Mouse (Mus musculus) thymus, postnatal 36 days (tissue): Measurements from ENCODE around the gene Gdf15.

ENCODE experiments used
- DNase-seq, 2 experiments: peaks; one replicate each; pipeline ENCODE4 v3.0.0; 2022; ENCODE audit warnings: mixed read lengths in 2 of 2

Gdf15 gene

DNA sequence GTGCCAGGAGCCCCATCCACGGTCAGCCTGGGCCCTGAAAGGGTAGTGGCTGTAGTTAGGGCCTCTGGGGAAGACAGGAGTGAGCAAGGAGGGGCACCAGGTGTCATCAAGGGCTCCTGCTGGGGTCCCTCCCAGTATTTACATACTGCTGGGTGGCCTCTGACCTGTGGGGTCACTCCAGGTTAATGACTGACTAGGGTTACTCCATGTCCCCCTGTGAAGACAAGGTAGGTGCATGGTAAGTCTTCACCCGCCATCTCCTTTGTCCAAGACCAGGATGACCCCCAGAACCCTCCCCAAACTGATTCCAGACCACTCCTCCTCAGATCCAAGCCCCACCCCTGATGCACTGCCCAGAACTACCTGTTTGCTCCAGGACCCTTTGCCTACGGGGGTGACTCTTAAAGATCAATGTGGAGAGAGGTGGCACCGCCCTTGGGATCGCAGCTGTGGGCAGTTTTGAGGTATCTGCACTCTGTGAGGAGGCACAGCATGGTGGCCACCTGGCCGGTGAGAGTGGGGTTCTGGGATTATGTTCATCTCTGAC, at the start of gene Gdf15:
TSS of gene Gdf15 (minus strand) at position 111 of the 547 bp plus-strand sequence.
- no peak for DNase-seq

DNA sequence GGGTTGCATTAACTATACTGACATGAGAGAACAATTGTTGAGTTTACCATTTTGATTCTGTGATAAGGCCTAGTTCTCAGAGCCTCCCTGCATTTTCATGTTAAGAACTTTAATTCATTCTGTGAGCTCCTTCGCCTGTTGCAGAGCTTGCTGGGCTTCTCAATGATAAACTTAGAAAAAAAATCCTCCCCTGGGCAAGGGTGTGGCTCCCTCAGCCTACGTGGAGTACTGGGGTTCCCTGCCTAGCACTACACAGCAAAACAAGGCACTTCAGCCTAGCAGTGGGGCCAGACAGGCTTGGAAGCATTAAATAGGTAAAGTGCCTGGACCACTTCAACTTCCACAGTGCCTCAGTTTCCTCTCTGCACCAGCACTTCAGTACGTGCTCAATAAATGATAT, 49.2 kb upstream of the Gdf15 start:
- DNase-seq: no peak

- DNase-seq: no peak
Measured at GRCm38 (mm10) chr8:70680039-70680438, 47.8 kb upstream of the Gdf15 start.

DNA sequence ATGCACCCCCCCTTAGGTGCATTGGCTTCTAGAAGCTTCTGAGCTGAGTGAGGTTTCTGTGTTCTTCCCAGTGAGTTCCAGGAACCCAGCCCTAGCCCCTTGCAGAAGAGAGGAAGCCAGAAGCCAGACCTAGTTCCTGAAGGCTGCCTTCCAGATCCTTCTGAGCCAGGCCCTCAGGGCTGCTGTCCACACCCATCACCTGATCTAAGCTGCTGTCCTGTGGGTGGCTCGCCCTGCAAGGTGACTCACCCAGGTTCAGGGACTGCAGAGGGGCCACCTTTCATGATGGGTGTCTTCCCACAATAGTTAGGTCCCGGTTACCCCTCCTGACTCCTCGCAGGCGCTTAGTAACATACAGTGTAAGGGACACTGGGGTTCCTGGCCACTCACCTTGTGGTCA, 47.1 kb upstream of the Gdf15 start:
- no peak for DNase-seq

- no peak for DNase-seq
Measured at GRCm38 (mm10) chr8:70678679-70679078, 46.4 kb upstream of the Gdf15 start.

DNA sequence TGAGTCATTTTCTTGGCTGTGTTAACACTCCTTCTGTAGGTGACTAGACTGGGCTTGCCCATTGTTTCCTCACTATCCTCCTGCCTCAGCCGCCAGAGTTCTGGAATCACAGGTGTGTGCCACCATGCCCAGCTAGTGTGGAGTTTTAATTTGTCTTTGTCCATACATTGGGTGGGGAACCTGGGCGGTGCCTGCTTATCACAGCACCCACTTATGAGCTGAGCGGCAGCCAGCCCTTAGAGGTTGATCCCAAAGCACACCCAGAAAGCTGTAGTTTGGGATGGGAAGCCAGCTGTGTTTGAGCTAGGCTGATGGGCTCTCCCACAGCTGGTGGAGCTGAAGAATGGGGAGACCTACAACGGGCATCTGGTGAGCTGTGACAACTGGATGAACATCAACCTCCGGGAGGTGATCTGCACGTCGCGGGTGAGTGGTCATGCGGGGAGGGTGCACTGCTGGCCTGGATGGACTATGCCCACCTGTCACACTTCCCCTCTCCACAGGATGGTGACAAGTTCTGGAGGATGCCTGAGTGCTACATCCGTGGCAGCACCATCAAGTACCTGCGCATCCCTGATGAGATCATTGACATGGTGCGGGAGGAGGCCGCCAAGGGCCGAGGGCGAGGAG, 45.3 kb upstream of the Gdf15 start:
- no peak for DNase-seq

- DNase-seq: peak; percentile 66 to 81
Measured at GRCm38 (mm10) chr8:70675336-70675735, 43.1 kb upstream of the Gdf15 start.

DNA sequence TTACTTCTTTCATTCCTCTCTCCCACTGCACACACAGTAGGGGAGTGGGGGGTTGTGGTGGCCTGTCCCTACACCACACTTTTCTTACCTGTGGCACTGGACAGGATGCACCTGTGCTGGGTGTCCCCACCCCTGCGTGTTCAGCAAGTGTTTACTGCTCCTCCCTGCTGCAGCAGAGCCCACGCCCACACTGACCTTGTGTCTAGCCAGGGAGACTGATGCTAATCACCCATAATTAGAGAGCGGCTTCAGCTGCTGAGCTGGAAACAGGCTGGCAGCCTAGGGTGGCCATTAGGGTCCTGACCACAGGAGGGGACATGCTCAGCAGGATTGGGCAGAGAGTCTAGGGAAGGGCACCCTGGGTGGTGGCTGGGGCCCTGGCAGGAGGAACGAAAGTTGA, 42.5 kb upstream of the Gdf15 start:
- DNase-seq: peak; percentile 18 to 46

DNA sequence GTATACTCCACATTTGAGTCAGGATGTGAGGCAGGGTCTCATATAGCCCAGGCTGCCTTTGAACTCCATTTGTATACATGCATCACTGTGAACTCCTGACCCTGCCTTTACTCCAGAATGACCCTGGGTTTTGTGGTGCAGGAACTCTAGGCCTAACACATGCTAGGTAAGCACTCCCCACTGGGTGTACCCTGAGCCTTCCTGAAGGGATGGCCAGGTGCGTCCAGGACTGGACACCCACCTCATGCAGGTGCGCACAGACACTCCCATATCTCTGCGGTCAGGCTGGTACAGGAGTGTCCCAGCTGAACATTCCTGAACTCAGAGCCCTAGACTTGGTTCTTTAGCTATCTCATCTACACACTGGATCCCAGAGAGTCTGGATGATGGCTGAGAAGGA, 41.9 kb upstream of the Gdf15 start:
- no peak for DNase-seq

GRCm38 (mm10) chr8:70673079-70673856, 41.0 kb upstream of the Gdf15 start, which contains the start of gene Lsm4:
TSS of gene Lsm4 (plus strand) at chr8:70673248.
- peak; percentile 97 to 99 for DNase-seq

- no peak for DNase-seq
Measured at GRCm38 (mm10) chr8:70672325-70673078, 40.2 kb upstream of the Gdf15 start.

DNA sequence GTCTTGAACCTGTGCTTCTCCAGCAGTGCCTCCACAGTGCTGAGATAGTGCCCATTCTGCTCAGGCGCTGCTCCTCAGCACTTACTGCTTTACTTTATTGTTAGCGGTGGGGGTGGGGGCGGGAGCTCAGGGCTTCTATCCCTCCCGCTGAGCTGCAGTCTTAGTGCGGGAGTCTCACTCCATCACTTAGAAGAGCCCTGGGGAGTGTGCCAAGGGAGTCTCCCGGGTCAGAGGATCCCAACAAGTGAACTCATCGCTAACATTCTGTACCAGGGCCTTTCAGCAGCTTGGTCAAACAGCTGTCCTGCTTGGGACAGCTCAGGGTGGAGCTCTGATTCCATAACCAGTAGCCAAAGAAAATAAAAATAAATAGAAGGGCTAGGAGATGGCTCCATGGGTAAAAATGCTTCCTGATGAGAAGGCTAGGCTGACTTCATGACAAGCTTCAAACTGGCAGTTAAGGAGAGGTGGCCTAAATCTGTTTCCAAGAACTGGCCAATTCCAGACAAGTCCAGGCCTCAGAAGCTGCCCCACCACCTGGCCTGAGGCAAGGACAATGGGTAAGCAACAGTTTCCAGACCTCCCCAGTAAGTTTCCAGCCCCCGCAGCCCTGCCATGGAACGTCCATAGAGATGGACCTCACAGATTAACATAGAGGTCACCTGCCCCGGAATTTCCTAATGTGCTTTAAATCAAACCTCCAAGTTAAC, 39.5 kb upstream of the Gdf15 start:
- DNase-seq: no peak

DNA sequence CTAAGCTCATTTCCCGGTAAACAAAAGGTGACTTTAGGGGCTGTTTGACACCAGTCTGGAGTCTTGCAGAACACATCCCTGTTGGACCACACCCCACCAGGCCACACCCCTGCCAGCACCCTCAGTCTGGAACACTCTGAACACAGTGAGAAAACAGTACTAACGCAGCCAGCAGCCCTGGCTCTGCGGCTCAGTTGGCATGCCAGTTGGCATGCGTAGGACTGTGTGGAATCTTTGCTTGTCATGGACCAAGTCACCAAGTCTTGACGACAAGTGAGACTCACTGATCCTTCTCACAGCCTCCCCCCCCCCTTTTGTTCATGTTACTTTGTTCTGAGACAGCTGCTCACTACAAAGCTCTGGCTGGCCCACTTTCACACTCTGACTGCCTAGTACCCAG, 34.8 kb upstream of the Gdf15 start:
- DNase-seq: peak in 1 of 2 experiments; percentile 17

DNA sequence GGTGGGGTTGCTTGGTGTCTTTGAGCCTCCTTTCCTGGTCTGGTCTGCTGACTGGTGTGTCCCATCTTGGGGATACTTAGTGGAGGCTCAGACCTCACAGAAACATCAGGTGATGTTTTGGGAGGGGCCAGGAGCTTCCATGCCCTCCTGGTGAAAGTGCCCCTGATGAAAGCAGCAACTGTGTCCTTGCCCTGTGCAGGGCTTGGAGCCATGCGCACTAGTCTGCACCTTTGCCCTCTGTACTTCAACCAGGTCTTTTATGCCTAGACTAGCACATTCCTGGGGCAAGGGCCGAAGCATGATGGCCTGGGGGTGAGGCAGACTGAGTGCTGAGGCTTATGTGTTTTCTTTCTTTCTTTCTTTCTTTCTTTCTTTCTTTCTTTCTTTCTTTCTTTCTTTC, 33.3 kb upstream of the Gdf15 start:
- no peak for DNase-seq

DNA sequence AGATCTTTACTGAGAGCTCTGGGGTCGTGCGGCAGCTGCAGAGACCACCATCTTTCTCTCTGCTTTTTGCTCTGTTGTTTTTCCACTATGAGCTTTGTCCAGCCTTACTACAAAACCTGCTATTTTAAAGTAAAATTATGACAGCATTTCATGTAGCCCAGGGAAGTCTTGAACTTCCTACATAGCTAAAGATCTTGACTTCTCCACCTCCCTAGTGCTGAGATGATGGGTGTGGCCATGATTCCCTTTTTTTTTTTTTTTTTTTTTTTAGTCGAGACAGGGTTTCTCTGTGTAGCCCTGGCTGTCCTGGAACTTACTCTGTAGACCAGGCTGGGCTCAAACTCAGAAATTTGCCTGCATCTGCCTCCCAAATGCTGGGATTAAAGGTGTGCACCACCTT, 32.4 kb upstream of the Gdf15 start:
- DNase-seq: no peak

GRCm38 (mm10) chr8:70663691-70664090, 31.4 kb upstream of the Gdf15 start:
- DNase-seq: no peak

GRCm38 (mm10) chr8:70660273-70660725, 28.0 kb upstream of the Gdf15 start, which contains the start of gene Pgpep1:
TSS of gene Pgpep1 (minus strand) at chr8:70660388.
- DNase-seq: peak; percentile 32 to 65

GRCm38 (mm10) chr8:70659604-70660272, 27.5 kb upstream of the Gdf15 start:
- DNase-seq: peak; percentile 88 to 91

DNA sequence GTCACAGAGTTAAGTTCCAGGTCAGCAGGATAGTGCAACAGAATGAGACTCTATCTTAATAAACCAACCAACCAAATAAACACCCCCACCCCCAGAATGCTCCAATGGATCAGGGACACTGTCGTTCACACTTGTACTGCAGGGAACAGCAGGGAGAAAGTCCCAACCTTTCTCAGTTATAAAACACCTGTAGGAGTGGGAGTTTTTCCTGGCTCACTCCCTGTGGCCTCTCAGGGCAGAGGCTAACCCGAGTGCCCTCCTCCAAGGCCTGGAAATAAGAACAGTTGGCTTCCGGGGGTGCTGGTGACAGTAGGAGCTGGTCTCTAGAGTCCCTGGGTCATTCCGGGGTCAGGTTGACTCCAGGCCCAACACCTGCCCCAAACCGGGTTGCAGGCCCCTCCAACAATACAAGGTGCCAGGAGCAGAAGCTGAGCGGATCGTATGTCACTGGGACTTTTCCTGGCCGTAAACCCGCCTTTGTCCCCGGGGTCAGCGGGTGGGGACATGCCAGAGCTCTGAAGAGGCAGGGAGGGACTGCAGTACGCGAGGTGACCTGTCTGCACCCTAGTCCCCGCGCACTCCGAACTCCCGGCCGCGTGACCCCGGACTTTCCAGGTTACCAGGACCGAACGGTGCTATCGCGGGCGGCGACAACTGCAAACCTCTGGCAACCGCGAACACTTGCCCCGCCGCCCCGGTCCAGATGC, 26.8 kb upstream of the Gdf15 start:
- no peak for DNase-seq

DNA sequence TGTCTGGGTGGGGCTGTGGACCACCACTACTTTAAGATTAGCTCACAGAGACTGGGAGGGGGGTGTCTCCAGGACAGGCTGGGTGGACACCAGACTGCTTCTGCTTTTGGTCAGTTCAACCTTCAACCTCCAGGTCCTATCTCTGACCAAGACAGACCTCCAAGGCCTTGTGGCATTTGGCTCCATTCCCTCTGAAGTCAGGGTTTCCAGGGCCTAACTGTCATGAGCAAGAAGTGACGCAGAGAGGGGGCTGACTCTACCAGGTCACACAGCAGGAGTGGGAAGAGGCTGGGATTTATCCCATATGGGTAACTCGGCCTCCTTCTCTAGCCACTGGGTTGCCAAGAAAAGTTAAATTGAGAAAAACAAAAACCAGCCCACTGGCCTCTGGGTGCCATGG, 25.5 kb upstream of the Gdf15 start:
- DNase-seq: no peak

- no peak for DNase-seq
Measured at GRCm38 (mm10) chr8:70657214-70657613, 25.0 kb upstream of the Gdf15 start.
